Mouse (Mus musculus) brain, embryonic 18.5 days (tissue): ENCODE results near the gene Diras2.

Source experiments
- DNase-seq: peaks from one replicate; pipeline ENCODE4 v3.0.0-alpha.2; 2012; ENCODE audit warnings: low read depth, low spot score

The Diras2 gene

DNA sequence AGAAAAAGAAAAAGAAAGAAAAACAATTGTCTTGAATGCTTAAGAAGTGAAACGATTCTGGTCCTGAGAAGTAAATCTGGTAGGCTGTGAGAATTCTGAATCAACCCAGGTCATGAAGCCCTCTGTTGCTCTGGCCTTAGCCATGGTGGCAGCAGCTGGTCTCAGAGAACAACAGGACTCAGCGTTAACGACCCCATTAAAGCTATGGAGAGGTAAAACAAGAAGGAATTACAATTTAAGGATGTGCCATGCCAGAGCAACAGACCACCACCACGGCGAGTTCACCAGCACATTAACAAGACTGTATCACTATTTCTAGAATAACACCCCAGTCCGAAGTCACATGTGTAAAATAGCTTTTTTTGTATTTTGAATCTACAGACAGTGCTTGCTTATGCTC is 65.9 kb downstream of the Diras2 start:
- no peak for DNase-seq

GRCm38 (mm10) chr13:52459982-52460381 is 71.1 kb downstream of the Diras2 start:
- no peak for DNase-seq

DNA sequence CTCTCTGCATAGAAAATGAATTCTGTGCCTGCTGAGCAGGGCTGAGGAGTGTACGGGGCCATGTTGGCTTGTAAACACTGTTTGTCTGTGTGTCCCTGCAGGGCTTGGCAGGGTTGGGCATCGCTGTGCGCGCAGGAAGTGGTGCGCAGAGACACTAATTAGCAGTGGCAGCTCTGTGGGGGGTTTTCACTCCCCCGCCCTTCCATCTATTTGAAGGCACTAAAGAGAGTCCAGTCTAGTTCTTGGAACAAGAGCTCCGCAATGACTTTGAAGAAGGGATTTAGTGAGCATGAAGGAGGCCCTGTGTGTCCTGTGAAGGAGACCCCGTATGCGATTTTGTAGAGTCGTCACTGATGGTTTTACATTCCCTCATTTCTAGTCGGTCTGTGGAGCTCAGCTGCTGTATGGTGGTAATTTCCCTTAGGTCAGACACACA is 73.2 kb downstream of the Diras2 start:
- DNase-seq = peak; percentile 68

GRCm38 (mm10) chr13:52457177-52457888 is 73.7 kb downstream of the Diras2 start:
- peak; percentile 52 for DNase-seq

DNA sequence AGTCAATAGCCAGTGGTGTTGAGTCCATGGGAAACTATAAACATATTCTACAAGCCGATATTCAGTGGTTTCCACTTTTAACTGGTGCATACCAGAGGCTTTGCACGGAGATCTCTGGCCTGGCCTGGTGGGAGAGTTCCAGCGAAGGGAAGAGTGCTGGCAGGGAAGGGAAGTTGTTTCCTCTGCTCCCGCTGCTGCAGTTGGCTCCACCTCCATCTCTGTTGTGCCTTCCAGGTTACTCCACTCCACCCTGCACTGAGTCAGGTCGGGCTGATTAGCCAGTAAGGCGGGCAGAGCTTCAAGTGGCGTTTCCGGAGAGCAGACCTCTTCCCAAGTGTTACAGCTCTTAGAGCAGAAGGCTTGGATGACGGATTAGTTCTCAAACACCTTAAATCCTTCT is 75.8 kb downstream of the Diras2 start:
- DNase-seq = no peak

- DNase-seq = no peak
These were observed 76.3 kb downstream of the Diras2 start for GRCm38 (mm10) chr13:52454708-52455250.
